Mouse (Mus musculus) lung, adult 2 months (tissue): ENCODE data around the gene Lax1.

Experiments
- CTCF ChIP-seq: fragments of 200-500 bp; IDR thresholded peaks from 2 replicates; pipeline ENCODE4 v1.5.1; 2011; ENCODE audit warnings: mild to moderate bottlenecking, low read length, control low read depth; ENCODE audit not compliant: insufficient read depth
- POLR2A ChIP-seq: fragments of 200-500 bp; IDR thresholded peaks from 2 replicates; pipeline ENCODE4 v1.6.1; 2011; ENCODE audit warnings: low read depth, mild to moderate bottlenecking, control low read depth, low read length, borderline replicate concordance; ENCODE audit errors: extremely low read depth

- no peak for TF ChIP-seq CTCF
- no peak for TF ChIP-seq POLR2A
These were observed 8.2 kb upstream of the Lax1 start for GRCm38 (mm10) chr1:133697935-133698620.
